Mouse (Mus musculus) forebrain, embryonic 13.5 days (tissue): Measurements from ENCODE around the gene Col15a1. TPM values are rescaled to one million over a fixed set of nuclear protein-coding genes. Genes with fewer than 3 reads are reported as not detected.
A peak's percentile ranks its signal among the peaks of the same experiment; 100 is the strongest.

Experiments
- ATAC-seq: fragments of 200-750 bp; cut with Nextera tagmentation; 2 replicates; pipeline ENCODE4 v1.8.0; 2017
- H3K27ac ChIP-seq: fragments of 300-500 bp; sonication (generic); 2 replicates; pipeline ENCODE4 v1.5.1; 2015; ENCODE audit warnings: inconsistent platforms, mild to moderate bottlenecking, moderate library complexity
- H3K27me3 ChIP-seq: fragments of 300-500 bp; sonication (generic); 2 replicates; pipeline ENCODE4 v1.6.1; 2015; ENCODE audit warnings: mild to moderate bottlenecking, inconsistent platforms
- H3K36me3 ChIP-seq: fragments of 300-500 bp; sonication (generic); 2 replicates; pipeline ENCODE4 v1.6.1; 2015; ENCODE audit warnings: mild to moderate bottlenecking, inconsistent platforms; ENCODE audit not compliant: poor library complexity, severe bottlenecking
- H3K4me1 ChIP-seq: fragments of 300-500 bp; sonication (generic); 2 replicates; pipeline ENCODE4 v1.6.1; 2015; ENCODE audit warnings: inconsistent platforms
- H3K4me2 ChIP-seq: fragments of 300-500 bp; sonication (generic); 2 replicates; pipeline ENCODE4 v1.6.1; 2015; ENCODE audit warnings: inconsistent platforms, mild to moderate bottlenecking, moderate library complexity
- H3K4me3 ChIP-seq: fragments of 300-500 bp; sonication (generic); 2 replicates; pipeline ENCODE4 v1.5.1; 2015; ENCODE audit warnings: mild to moderate bottlenecking, inconsistent platforms
- H3K9ac ChIP-seq: fragments of 300-500 bp; sonication (generic); 2 replicates; pipeline ENCODE4 v1.6.1; 2015; ENCODE audit warnings: mild to moderate bottlenecking, inconsistent platforms
- H3K9me3 ChIP-seq: fragments of 300-500 bp; sonication (generic); replicated peaks from 2 replicates; pipeline ENCODE4 v1.6.1; 2016; ENCODE audit warnings: inconsistent platforms
- WGBS: fragments of 180-500 bp; shearing (Covaris S2); methylation state at CpG from one replicate; pipeline ENCODE4 v1.1.7; 2015; 5-methylcytosine and 5-hydroxymethylcytosine counted together
- polyA plus RNA-seq: library from polyadenylated mRNA; unstranded; fragments of >200 nt; fragmentation: Nextera tagmentation; extraction: Ambion mirVana; gene quantifications from 2 replicates; pipeline ENCODE4 v1.2.1, GENCODE M21; 2015

Gene Col15a1
- polyA plus RNA-seq: 2.3 and 2.4 TPM in 2 replicates

- no peaks in the 10 kb centered on the region for H3K9me3 ChIP-seq
Observed at GRCm38 (mm10) chr4:47207969-47208420, at the start of gene Col15a1. TSS of gene Col15a1 (plus strand) at chr4:47208161.

GRCm38 (mm10) chr4:47161103-47161755 lies 46.7 kb upstream of the Col15a1 start:
- no peaks in the 10 kb centered on the region for H3K9me3 ChIP-seq
- H3K9ac ChIP-seq: no peak overlapping the region
- ATAC-seq: 0 out of 2 replicates have a peak, but pooled peaks have one; percentile 13
- no peak overlapping the region for H3K27ac ChIP-seq
- H3K4me3 ChIP-seq: no peak overlapping the region
- peaks cover 13% of the 10 kb centered on the region for H3K4me1 ChIP-seq
- H3K4me2 ChIP-seq: no peak overlapping the region
- no peaks in the 10 kb centered on the region for H3K36me3 ChIP-seq
- WGBS: 8% methylated on average over 3 of the region's 4 CpGs
- H3K27me3 ChIP-seq: no peaks in the 10 kb centered on the region

More at GRCm38 (mm10) chr4:47207969-47208420, at the start of gene Col15a1:
- under 1% methylated on average over 37 of the region's 45 CpGs for WGBS
- H3K27ac ChIP-seq: no peak within 1 kb of the TSS
- no peaks in the 10 kb centered on the region for H3K36me3 ChIP-seq
- peaks cover 11% of the 10 kb centered on the region for H3K4me1 ChIP-seq
- peaks cover 54% of the 10 kb centered on the region for H3K27me3 ChIP-seq
- H3K4me3 ChIP-seq: peak within 1 kb of the TSS; percentile 41
- peak within 1 kb of the TSS; percentile 63 for H3K4me2 ChIP-seq
- peak within 1 kb of the TSS; percentile 39 for H3K9ac ChIP-seq
- ATAC-seq: peak; percentile 51

- no peak overlapping the region for H3K4me3 ChIP-seq
- H3K9ac ChIP-seq: no peak overlapping the region
- H3K27ac ChIP-seq: no peak overlapping the region
- WGBS: 62% methylated on average over 12 of the region's 12 CpGs
- H3K4me2 ChIP-seq: no peak overlapping the region
- peaks cover 13% of the 10 kb centered on the region for H3K4me1 ChIP-seq
- no peaks in the 10 kb centered on the region for H3K27me3 ChIP-seq
- H3K9me3 ChIP-seq: no peaks in the 10 kb centered on the region
- no peaks in the 10 kb centered on the region for H3K36me3 ChIP-seq
- ATAC-seq: no peak
Observed at GRCm38 (mm10) chr4:47161756-47162587, 46.0 kb upstream of the Col15a1 start.

- H3K36me3 ChIP-seq: no peaks in the 10 kb centered on the region
- WGBS: 32% methylated on average over 1 of the region's 1 CpGs
- H3K4me3 ChIP-seq: no peak overlapping the region
- no peak overlapping the region for H3K27ac ChIP-seq
- H3K9me3 ChIP-seq: no peaks in the 10 kb centered on the region
- H3K4me2 ChIP-seq: no peak overlapping the region
- no peak overlapping the region for H3K9ac ChIP-seq
- no peaks in the 10 kb centered on the region for H3K4me1 ChIP-seq
- no peaks in the 10 kb centered on the region for H3K27me3 ChIP-seq
- ATAC-seq: no peak
Observed at GRCm38 (mm10) chr4:47172314-47172713, 35.6 kb upstream of the Col15a1 start.

GRCm38 (mm10) chr4:47177101-47177500 lies 30.9 kb upstream of the Col15a1 start:
- 89% methylated on average over 8 of the region's 8 CpGs for WGBS
- no peak for ATAC-seq
- H3K27ac ChIP-seq: no peak overlapping the region
- no peaks in the 10 kb centered on the region for H3K4me1 ChIP-seq
- H3K9ac ChIP-seq: no peak overlapping the region
- H3K4me3 ChIP-seq: no peak overlapping the region
- no peaks in the 10 kb centered on the region for H3K9me3 ChIP-seq
- H3K27me3 ChIP-seq: no peaks in the 10 kb centered on the region
- no peak overlapping the region for H3K4me2 ChIP-seq
- no peaks in the 10 kb centered on the region for H3K36me3 ChIP-seq

GRCm38 (mm10) chr4:47178261-47178961 lies 29.6 kb upstream of the Col15a1 start:
- no peak overlapping the region for H3K4me2 ChIP-seq
- 61% methylated on average over 8 of the region's 8 CpGs for WGBS
- H3K9me3 ChIP-seq: no peaks in the 10 kb centered on the region
- H3K27me3 ChIP-seq: no peaks in the 10 kb centered on the region
- H3K4me1 ChIP-seq: no peaks in the 10 kb centered on the region
- no peak overlapping the region for H3K9ac ChIP-seq
- ATAC-seq: no peak
- no peaks in the 10 kb centered on the region for H3K36me3 ChIP-seq
- no peak overlapping the region for H3K4me3 ChIP-seq
- H3K27ac ChIP-seq: no peak overlapping the region

GRCm38 (mm10) chr4:47179535-47179934 lies 28.4 kb upstream of the Col15a1 start:
- no peaks in the 10 kb centered on the region for H3K9me3 ChIP-seq
- H3K9ac ChIP-seq: no peak overlapping the region
- 93% methylated on average over 5 of the region's 5 CpGs for WGBS
- H3K27me3 ChIP-seq: no peaks in the 10 kb centered on the region
- H3K4me3 ChIP-seq: no peak overlapping the region
- no peak for ATAC-seq
- no peak overlapping the region for H3K27ac ChIP-seq
- no peaks in the 10 kb centered on the region for H3K36me3 ChIP-seq
- H3K4me2 ChIP-seq: no peak overlapping the region
- H3K4me1 ChIP-seq: no peaks in the 10 kb centered on the region

- ATAC-seq: no peak
- no peak overlapping the region for H3K9ac ChIP-seq
- H3K27ac ChIP-seq: no peak overlapping the region
- no peak overlapping the region for H3K4me2 ChIP-seq
- WGBS: 41% methylated on average over 6 of the region's 6 CpGs
- H3K9me3 ChIP-seq: no peaks in the 10 kb centered on the region
- no peaks in the 10 kb centered on the region for H3K27me3 ChIP-seq
- H3K36me3 ChIP-seq: no peaks in the 10 kb centered on the region
- no peak overlapping the region for H3K4me3 ChIP-seq
- H3K4me1 ChIP-seq: no peaks in the 10 kb centered on the region
Observed at GRCm38 (mm10) chr4:47184058-47184661, 23.8 kb upstream of the Col15a1 start.

GRCm38 (mm10) chr4:47186514-47186913 lies 21.4 kb upstream of the Col15a1 start:
- H3K9ac ChIP-seq: no peak overlapping the region
- H3K27me3 ChIP-seq: no peaks in the 10 kb centered on the region
- no peak overlapping the region for H3K4me2 ChIP-seq
- 80% methylated on average over 6 of the region's 6 CpGs for WGBS
- no peak overlapping the region for H3K27ac ChIP-seq
- no peaks in the 10 kb centered on the region for H3K9me3 ChIP-seq
- no peaks in the 10 kb centered on the region for H3K36me3 ChIP-seq
- ATAC-seq: no peak
- no peaks in the 10 kb centered on the region for H3K4me1 ChIP-seq
- no peak overlapping the region for H3K4me3 ChIP-seq

GRCm38 (mm10) chr4:47196173-47196572 lies 11.8 kb upstream of the Col15a1 start:
- WGBS: 93% methylated on average over 3 of the region's 3 CpGs
- no peaks in the 10 kb centered on the region for H3K36me3 ChIP-seq
- no peak for ATAC-seq
- H3K4me2 ChIP-seq: no peak overlapping the region
- no peaks in the 10 kb centered on the region for H3K9me3 ChIP-seq
- H3K27me3 ChIP-seq: no peaks in the 10 kb centered on the region
- H3K4me3 ChIP-seq: no peak overlapping the region
- no peaks in the 10 kb centered on the region for H3K4me1 ChIP-seq
- H3K9ac ChIP-seq: no peak overlapping the region
- H3K27ac ChIP-seq: no peak overlapping the region

- Histone ChIP-seq H3K4me1 (peaks cover 10% of the 10 kb centered on the region), H3K36me3 (no peaks in the 10 kb centered on the region), H3K9ac (no peak overlapping the region), H3K4me2 (no peak overlapping the region), H3K4me3 (no peak overlapping the region), H3K27ac (no peak overlapping the region), H3K27me3 (peaks cover 34% of the 10 kb centered on the region), H3K9me3 (no peaks in the 10 kb centered on the region)
- ATAC-seq: no peak
- 90% methylated on average over 5 of the region's 5 CpGs for WGBS
Observed at GRCm38 (mm10) chr4:47203643-47204042, 4.3 kb upstream of the Col15a1 start.
